Mouse (Mus musculus) lung, postnatal 25 days (tissue): ENCODE results near the gene Gm7682.
"Not testable (repeated sequence)": the region's sequence is repeated elsewhere in the genome, so short reads cannot be mapped to it uniquely, and the experiment has no call there.

Source experiments
- DNase-seq: peaks from one replicate; pipeline ENCODE4 v3.0.0; 2022; ENCODE audit warnings: low spot score

The Gm7682 gene

GRCm38 (mm10) chr5:94445484-94445883, at the start of gene Gm7682:
Gene Gm7682, plus strand, starts transcription at chr5:94445784.
- not testable (repeated sequence) for DNase-seq
